Mouse (Mus musculus): Measurements from ENCODE around the gene Trappc3l. TPM values are rescaled to one million over a fixed set of nuclear protein-coding genes. Genes with fewer than 3 reads are reported as not detected.
"Not testable (repeated sequence)": the region's sequence is repeated elsewhere in the genome, so short reads cannot be mapped to it uniquely, and the experiment has no call there.

Gene Trappc3l
- total RNA-seq (2021) = not detected
- long read RNA-seq, experiment 1 = 0 reads
- long read RNA-seq, experiment 2 = 0 reads

- no peak for DNase-seq
- intact Hi-C loops (cut with DNase I) = loop anchor here (2.0 to 10.0 kb wide), 3 partner anchors 53 to 289 kb away; partner anchors contain the start of gene Calhm5
Measured at GRCm38 (mm10) chr10:34037401-34037800, at the start of gene Trappc3l. TSS of gene Trappc3l (plus strand) at chr10:34037597.

- intact Hi-C loops (cut with DNase I); DNase-seq: not testable (repeated sequence)
Measured at GRCm38 (mm10) chr10:33996686-33997085, 40.7 kb upstream of the Trappc3l start.

GRCm38 (mm10) chr10:33998397-33998796 is 39.0 kb upstream of the Trappc3l start:
- DNase-seq = no peak
- intact Hi-C loops (cut with DNase I) = no loop called here

- intact Hi-C loops (cut with DNase I) = no loop called here
- DNase-seq = no peak
Measured at GRCm38 (mm10) chr10:34012581-34012980, 24.8 kb upstream of the Trappc3l start.

- intact Hi-C loops (cut with DNase I) = no loop called here
- DNase-seq = no peak
Measured at GRCm38 (mm10) chr10:34013241-34013640, 24.2 kb upstream of the Trappc3l start.

- intact Hi-C loops (cut with DNase I) = loop anchor here (5.0 kb wide), 1 partner anchor 263 kb away; the partner anchor contains the start of gene Tspyl1
- DNase-seq = peak; percentile 2 to 13
Measured at GRCm38 (mm10) chr10:34018746-34019301, 18.6 kb upstream of the Trappc3l start.

- DNase-seq = peak; percentile 97 to 98
- intact Hi-C loops (cut with DNase I) = loop anchor here (5.0 kb wide), 1 partner anchor 263 kb away; the partner anchor contains the start of gene Tspyl1
Measured at GRCm38 (mm10) chr10:34019302-34020075, 17.9 kb upstream of the Trappc3l start, which contains the start of gene Rwdd1. TSS of gene Rwdd1 (minus strand) at chr10:34019624.

- no peak for DNase-seq
- intact Hi-C loops (cut with DNase I) = loop anchor here (10.0 kb wide), 1 partner anchor 46 kb away; no protein-coding TSS in a partner anchor
Measured at GRCm38 (mm10) chr10:34030322-34030721, 7.1 kb upstream of the Trappc3l start.

GRCm38 (mm10) chr10:34033630-34034305 is 3.6 kb upstream of the Trappc3l start:
- intact Hi-C loops (cut with DNase I) = loop anchor here (10.0 kb wide), 1 partner anchor 49 kb away; no protein-coding TSS in a partner anchor
- DNase-seq = peak; percentile 74 to 82

GRCm38 (mm10) chr10:34036587-34036986 is 810 bp upstream of the Trappc3l start:
- intact Hi-C loops (cut with DNase I) = loop anchor here (1.0 to 10.0 kb wide), 4 partner anchors 52 to 290 kb away; partner anchors contain the start of gene Calhm5

GRCm38 (mm10) chr10:34044210-34044609 is 6.8 kb downstream of the Trappc3l start, which contains the start of gene Calhm4:
TSS of gene Calhm4 (minus strand) at chr10:34044310.
- intact Hi-C loops (cut with DNase I) = no loop called here
- DNase-seq = no peak

More at GRCm38 (mm10) chr10:34036587-34036986, 810 bp upstream of the Trappc3l start:
- DNase-seq = no peak

GRCm38 (mm10) chr10:34053987-34054386 is 16.6 kb downstream of the Trappc3l start:
- no peak for DNase-seq
- intact Hi-C loops (cut with DNase I) = no loop called here

- intact Hi-C loops (cut with DNase I) = no loop called here
- DNase-seq = no peak
Measured at GRCm38 (mm10) chr10:34066591-34066990, 29.2 kb downstream of the Trappc3l start.

- DNase-seq = no peak
- intact Hi-C loops (cut with DNase I) = no loop called here
Measured at GRCm38 (mm10) chr10:34069606-34070005, 32.2 kb downstream of the Trappc3l start.

- intact Hi-C loops (cut with DNase I) = no loop called here
- no peak for DNase-seq
Measured at GRCm38 (mm10) chr10:34070999-34071492, 33.6 kb downstream of the Trappc3l start.

GRCm38 (mm10) chr10:34071650-34072049 is 34.3 kb downstream of the Trappc3l start:
- intact Hi-C loops (cut with DNase I) = no loop called here

GRCm38 (mm10) chr10:34074522-34075200 is 37.3 kb downstream of the Trappc3l start:
- intact Hi-C loops (cut with DNase I) = no loop called here
- no peak for DNase-seq

More at GRCm38 (mm10) chr10:34071650-34072049, 34.3 kb downstream of the Trappc3l start:
- no peak for DNase-seq

- intact Hi-C loops (cut with DNase I) = no loop called here
- no peak for DNase-seq
Measured at GRCm38 (mm10) chr10:34086514-34086913, 49.1 kb downstream of the Trappc3l start.

GRCm38 (mm10) chr10:34088515-34088914 is 51.1 kb downstream of the Trappc3l start:
- DNase-seq = no peak
- intact Hi-C loops (cut with DNase I) = no loop called here

- intact Hi-C loops (cut with DNase I) = no loop called here
- no peak for DNase-seq
Measured at GRCm38 (mm10) chr10:34089517-34089916, 52.1 kb downstream of the Trappc3l start.

Data from heart, postnatal 14 days (tissue).